Mouse (Mus musculus) ES-E14 (cell line): ENCODE measurements at regions not wholly inside any gene's neighbourhood (a gene's known extent, or its start where the extent isn't known, plus 50 kb on each side); places are given as distances from the start of the nearest gene placed in this dataset.

Source experiments
- MAFK ChIP-seq: IDR thresholded peaks from 2 replicates; pipeline ENCODE4 v1.6.1; 2014; ENCODE audit warnings: mild to moderate bottlenecking, low read depth, low read length, inconsistent platforms; ENCODE audit not compliant: insufficient read depth
- ZNF384 ChIP-seq: IDR thresholded peaks from 2 replicates; pipeline ENCODE4 v1.6.1; 2012; ENCODE audit warnings: low read depth, low read length, inconsistent platforms

DNA sequence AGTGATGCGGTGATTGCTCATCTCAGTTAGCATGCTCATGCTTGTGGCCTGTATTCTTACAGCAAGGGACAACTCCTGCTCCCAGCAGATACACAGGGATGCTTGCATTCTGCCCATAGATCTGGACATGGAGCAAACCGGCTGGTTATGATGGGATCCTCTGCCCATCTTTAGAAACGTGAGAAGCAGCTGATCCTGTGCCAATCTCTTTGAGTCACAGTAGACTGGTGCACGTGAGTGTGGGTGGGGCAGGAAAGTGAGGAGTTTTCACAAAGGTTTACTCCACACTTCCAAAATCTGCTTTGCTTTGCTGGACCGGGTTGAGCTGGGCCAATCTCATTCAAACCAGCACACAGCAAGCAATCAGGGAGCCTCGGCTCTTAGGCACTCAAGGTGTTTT, 93.5 kb upstream of the Arhgap28 start:
- TF ChIP-seq ZNF384, result no peak
- TF ChIP-seq MAFK, result no peak
